Mouse (Mus musculus): ENCODE results near the gene Pxmp4.

DNA sequence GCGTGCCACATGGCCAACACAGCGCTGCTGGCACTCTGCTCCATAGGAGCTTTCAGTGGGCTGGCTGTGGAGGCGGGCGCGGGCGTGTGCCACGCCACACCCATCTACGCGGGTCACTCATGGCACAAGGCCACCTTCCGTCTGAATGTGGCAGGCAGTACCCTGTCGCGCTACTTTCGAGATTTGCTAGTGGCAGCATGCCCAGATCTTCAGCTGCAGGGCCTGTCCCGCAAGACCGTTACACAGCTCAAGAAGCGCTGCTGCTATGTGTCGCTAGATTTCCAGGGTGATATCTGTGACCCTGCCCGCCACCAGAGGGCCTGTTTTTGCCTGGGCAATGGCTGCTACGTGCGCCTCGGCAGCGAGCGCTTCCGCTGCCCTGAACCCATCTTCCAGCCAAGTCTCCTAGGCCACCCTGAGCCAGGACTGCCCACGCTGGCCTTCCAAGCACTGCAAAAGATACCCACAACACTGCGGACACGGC, 51.0 kb downstream of the Pxmp4 start:
- no peak for TF ChIP-seq GATA1 (IDR thresholded peaks at IDR 0.05; ENCODE audit: borderline replicate concordance, low read length)
- no peak for TF ChIP-seq FLI1 (IDR thresholded peaks at IDR 0.05; ENCODE audit: low read length)

All from megakaryocyte, embryonic 14.5 days (primary cell).